Mouse (Mus musculus): ENCODE results near the gene Prss34. TPM values are rescaled to one million over a fixed set of nuclear protein-coding genes. Genes with fewer than 3 reads are reported as not detected.
A peak's percentile ranks its signal among the peaks of the same experiment; 100 is the strongest.

Gene Prss34
- total RNA-seq (2015) (432 and 451 TPM in 2 replicates), total RNA-seq (2017) (249 and 277 TPM in 2 replicates)

GRCm38 (mm10) chr17:25298094-25298493 is at the start of gene Prss34:
Prss34 (plus strand) TSS chr17:25298394.
- ATAC-seq (ENCODE audit: poor library complexity, severe bottlenecking) = no peak

- ATAC-seq (ENCODE audit: poor library complexity, severe bottlenecking) = no peak
Measured at GRCm38 (mm10) chr17:25250181-25250835, 47.9 kb upstream of the Prss34 start.

DNA sequence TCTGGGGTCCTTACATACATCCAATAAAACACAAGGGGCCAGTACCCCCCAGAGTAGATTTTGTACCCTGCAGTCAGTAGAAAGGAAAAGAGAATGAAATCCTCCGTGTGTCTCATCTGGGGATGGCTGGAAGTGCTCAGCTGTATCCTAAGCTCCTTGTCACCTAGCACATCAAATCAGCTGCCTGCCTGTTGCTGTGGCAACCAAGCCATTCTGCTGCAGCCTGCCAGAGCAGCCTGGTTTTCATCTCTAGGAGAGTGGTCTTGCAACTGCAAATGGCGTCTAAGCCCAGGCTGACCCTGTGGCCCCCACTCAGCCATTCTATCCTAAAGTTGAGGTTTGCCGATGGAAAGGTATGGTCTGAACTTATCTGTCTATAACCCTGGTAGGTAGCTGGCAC is 45.6 kb upstream of the Prss34 start:
- no peak for ATAC-seq (ENCODE audit: poor library complexity, severe bottlenecking)

DNA sequence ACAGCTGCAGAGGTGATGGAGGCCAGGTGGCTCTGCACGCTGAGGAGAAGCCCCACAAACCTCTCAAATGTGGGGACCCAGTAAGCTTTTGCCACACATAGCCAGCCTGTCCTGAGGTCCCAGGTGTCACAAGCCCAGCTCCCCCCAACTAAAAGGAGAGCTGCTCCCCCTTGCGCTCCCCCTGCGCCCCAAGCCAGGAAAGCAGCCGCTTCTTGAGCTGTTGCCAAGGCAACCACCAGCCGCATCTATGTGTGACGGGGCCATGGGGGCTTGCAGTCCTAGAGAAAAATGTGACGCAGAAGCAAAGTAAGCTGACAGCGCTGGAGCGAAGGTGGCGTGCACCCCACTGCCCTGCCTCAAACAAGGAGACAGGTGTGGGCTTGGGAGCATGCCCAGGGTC is 44.4 kb upstream of the Prss34 start:
- no peak for ATAC-seq (ENCODE audit: poor library complexity, severe bottlenecking)

- no peak for ATAC-seq (ENCODE audit: poor library complexity, severe bottlenecking)
Measured at GRCm38 (mm10) chr17:25255110-25255509, 43.1 kb upstream of the Prss34 start.

DNA sequence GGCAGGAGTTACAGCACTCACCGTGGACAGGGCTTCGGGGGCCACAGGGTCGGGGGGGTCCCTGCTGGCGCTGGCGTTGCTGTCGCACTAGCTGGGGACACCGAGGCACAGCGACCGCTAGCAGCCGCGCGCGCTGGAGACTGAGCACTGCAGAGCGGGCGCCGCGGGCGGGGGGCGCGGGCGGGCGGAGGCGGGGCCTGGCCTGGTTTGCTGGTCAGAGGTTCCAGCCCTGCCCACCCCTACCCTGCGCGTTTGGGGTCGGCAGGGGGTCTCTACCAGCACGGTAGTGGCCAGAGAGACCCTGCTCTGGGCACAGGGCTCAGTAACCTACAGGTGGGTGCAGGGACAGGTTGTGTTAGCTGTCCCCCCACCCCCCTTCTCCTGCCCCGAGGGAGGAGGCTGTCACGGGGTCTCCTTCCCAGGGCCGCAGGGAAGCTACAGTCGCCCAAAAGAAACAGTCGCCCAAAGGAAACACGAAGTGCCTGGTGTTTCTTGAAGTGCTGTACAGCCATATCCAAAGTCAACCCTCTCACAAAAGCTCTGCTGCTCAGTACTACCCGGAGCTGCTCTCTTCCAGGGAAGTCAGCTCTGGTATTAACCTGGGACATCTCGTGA is 41.9 kb upstream of the Prss34 start, which contains the start of gene Baiap3:
Gene Baiap3 (minus strand): TSS at position 225 of the 615 bp plus-strand sequence.
- no peak for ATAC-seq (ENCODE audit: poor library complexity, severe bottlenecking)

- ATAC-seq (ENCODE audit: poor library complexity, severe bottlenecking) = no peak
Measured at GRCm38 (mm10) chr17:25257804-25258261, 40.4 kb upstream of the Prss34 start.

DNA sequence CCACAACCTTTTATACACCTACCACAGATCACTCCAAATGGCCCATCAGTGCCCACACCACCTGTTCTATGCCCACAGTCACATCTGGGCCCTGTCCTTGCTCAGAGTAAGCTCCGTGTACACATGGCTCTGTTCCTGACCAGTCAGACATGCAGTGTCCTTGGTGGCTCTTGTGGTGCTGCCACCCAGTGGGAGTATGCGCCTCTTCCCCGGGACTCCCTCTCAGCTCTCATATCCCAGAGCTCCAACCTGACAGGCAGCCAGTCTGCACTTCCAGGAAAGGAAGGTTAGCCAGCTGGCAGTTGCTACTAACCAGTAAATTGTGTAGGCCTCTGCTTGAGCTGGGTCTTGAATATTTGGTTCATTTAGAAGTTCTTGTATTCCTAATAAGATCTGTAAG is 33.7 kb upstream of the Prss34 start:
- no peak for ATAC-seq (ENCODE audit: poor library complexity, severe bottlenecking)

GRCm38 (mm10) chr17:25270795-25271335 is 27.3 kb upstream of the Prss34 start:
- no peak for ATAC-seq (ENCODE audit: poor library complexity, severe bottlenecking)

- no peak for ATAC-seq (ENCODE audit: poor library complexity, severe bottlenecking)
Measured at GRCm38 (mm10) chr17:25272326-25272725, 25.9 kb upstream of the Prss34 start.

DNA sequence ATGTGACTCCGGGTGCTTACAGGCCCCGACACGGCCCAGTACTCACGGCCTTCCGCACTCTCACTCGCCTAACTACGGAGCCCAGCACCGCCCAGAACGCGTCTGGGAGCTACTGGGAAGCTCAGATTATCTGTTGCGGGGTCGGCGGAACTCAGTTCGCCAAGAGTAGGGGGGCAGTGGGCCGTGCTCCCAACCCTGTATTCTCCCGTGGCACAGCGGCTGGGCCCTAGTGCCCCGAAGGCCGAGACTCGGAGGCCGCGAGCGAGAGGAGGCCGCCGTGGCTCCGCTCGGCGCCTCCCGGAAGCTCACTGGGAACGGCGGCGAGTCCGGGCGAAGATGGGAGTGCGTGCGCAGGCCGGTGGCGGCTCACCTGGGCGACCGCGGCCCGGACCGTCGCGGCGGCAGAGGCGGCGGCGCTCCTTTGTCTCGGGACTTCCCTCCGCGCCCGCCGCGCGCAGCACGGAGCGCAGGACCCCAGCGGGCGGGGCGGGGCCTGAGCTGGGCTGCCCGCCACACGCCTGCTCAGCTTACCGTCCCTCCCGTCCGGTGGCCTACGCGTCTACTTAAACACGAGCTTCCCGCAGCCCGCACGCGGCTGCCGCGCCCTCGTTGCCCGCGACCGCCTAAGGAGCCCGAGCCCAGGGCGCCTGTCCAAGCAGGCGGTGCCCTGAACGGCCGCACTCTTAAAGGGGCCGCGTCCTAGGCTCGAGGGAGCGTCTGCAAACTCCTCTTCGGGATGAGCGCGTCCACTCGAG is 25.1 kb upstream of the Prss34 start:
- ATAC-seq (ENCODE audit: poor library complexity, severe bottlenecking) = peak; percentile 71

- ATAC-seq (ENCODE audit: poor library complexity, severe bottlenecking) = peak; percentile 83
Measured at GRCm38 (mm10) chr17:25273706-25274501, 24.3 kb upstream of the Prss34 start.

GRCm38 (mm10) chr17:25274571-25275346 is 23.4 kb upstream of the Prss34 start, which contains the start of gene Ube2i:
Ube2i (minus strand) TSS chr17:25274622.
- no peak for ATAC-seq (ENCODE audit: poor library complexity, severe bottlenecking)

- no peak for ATAC-seq (ENCODE audit: poor library complexity, severe bottlenecking)
Measured at GRCm38 (mm10) chr17:25275833-25276232, 22.4 kb upstream of the Prss34 start.

DNA sequence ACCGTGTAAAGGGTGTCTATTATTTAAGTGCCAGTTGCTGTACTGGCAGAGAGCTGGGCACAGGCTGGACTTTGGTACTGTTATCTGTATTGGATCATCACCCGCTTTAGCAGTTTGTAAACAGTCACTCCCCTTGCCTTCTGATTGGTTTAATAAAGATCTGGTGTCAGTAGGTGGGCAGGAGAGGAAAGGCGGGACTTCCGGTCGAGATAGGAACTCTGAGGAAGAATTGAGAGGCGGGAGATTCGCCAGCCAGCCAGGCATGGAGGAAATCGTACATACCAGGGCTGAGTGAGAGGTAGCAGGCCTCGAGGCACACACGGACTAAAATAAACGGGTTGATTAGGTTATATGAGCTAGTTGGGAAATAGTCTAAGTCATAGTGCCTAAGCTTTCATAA is 16.1 kb upstream of the Prss34 start:
- ATAC-seq (ENCODE audit: poor library complexity, severe bottlenecking) = peak; percentile 57

DNA sequence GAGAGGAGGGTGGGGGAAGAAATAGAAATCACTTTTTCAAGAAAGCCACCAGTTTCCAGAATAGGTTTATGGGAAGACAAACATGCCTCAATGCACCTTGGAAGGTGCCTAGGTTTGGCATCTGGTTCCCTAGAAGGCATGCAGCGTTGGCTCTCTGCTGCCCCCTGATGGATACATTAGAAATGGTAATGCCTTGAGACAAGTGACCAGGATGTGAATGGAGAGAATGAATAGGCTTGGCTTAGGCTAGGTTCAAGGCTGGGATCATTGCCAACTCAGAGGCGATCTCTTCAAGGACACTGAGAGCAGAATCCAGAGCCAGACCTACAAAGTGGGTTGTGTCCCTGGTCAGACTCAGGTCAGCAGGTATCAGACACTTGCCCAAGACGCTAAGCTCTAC is 13.2 kb upstream of the Prss34 start:
- peak; percentile 86 for ATAC-seq (ENCODE audit: poor library complexity, severe bottlenecking)

DNA sequence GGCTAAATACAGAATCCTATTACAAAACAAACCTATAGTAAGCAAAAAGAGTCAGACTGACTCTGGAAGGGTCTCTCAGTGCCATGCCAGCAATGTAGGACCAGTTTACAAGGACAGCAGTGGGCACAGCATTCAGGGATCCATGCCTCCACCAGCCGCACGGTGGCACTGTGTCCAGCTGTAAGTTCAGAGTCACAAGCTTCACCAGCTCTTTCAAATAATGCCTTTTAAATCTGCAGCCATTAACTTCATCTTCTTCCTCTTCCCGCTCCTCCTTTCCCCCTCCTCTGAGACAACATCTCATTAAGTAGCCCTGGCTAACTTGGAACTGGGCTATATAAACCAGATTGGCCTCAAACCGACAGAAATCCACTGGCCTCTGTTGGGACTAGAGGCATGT is 9.4 kb upstream of the Prss34 start:
- peak; percentile 67 for ATAC-seq (ENCODE audit: poor library complexity, severe bottlenecking)

DNA sequence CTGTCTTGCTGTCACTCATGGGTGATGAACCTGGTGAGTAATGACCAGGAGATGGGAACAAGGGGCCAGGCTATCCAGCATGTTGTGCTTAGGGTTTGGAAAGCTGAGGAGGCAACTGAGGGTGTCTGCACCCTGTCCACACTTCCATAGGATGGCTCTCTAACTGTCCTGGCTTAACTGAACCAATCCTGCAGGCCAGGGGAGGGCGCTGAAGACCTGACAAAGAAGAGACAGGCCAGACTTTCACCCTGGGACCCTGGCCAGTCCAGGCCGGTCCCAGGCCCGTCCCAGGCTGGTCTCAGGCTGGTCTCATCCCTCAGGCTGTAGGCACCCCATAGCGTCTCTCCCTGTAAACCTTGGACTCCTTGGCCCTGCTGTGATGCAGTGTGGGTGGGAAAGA is 7.8 kb upstream of the Prss34 start:
- ATAC-seq (ENCODE audit: poor library complexity, severe bottlenecking) = no peak

DNA sequence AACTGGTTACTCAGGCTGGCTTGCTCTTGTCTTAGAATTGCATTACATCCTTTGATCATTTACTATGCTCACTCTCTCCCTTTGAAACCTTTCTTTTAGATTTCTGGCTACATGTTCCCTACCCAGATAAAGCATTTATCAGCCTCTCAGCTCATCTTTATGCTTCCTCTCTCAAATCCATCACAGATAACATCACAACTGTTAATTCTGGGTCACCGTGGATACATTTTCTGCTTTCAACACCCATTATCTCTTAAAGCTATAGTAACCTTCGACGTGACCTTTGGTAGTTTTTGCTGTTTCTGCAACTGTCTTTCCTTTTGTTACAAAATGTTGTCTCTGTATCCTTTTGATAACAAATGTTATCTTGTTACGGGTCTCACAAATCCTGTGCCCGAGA is 4.7 kb upstream of the Prss34 start:
- no peak for ATAC-seq (ENCODE audit: poor library complexity, severe bottlenecking)

DNA sequence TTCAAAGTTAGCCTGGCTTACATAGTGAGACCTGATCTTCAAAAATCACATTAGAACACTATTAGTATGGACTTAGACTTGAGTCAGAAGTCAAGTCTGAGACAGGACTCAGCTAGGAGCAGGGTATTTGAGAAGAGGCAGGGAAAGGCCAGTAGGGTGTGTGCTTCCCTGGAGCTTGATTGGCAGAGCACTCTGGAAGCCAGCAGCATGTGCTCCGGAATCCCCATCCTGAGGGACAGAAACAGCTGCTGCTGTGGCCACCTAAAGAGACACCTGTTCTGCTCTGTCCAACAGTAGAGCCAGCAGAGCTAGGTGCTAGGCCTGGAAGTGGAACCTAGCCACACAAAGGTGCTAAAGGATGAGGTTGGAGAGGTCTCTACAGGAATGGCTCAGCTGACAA is 4.1 kb upstream of the Prss34 start:
- no peak for ATAC-seq (ENCODE audit: poor library complexity, severe bottlenecking)
